Mouse (Mus musculus) limb, embryonic 12.5 days (tissue): ENCODE results near the gene Rnaseh2c. TPM values are rescaled to one million over a fixed set of nuclear protein-coding genes. Genes with fewer than 3 reads are reported as not detected.

Experiments
- ATAC-seq: fragments of 200-750 bp; cut with Nextera tagmentation; 2 replicates; pipeline ENCODE4 v1.8.0; 2017; ENCODE audit warnings: low read depth, moderate TSS enrichment; ENCODE audit not compliant: insufficient number of reproducible peaks, insufficient read depth, low FRiP score, low TSS enrichment
- H3K27ac ChIP-seq: fragments of 300-500 bp; sonication (generic); 2 replicates; pipeline ENCODE4 v1.5.1; 2016; ENCODE audit warnings: mild to moderate bottlenecking, moderate library complexity
- H3K27me3 ChIP-seq: fragments of 300-500 bp; sonication (generic); 2 replicates; pipeline ENCODE4 v1.6.1; 2016; ENCODE audit warnings: mild to moderate bottlenecking, moderate library complexity
- H3K36me3 ChIP-seq: fragments of 300-500 bp; sonication (generic); 2 replicates; pipeline ENCODE4 v1.6.1; 2016; ENCODE audit warnings: mild to moderate bottlenecking, moderate library complexity
- H3K4me1 ChIP-seq: fragments of 300-500 bp; sonication (generic); replicated peaks from 2 replicates; pipeline ENCODE4 v1.6.1; 2016
- H3K4me2 ChIP-seq: fragments of 300-500 bp; sonication (generic); 2 replicates; pipeline ENCODE4 v1.6.1; 2016; ENCODE audit warnings: mild to moderate bottlenecking, moderate library complexity
- H3K4me3 ChIP-seq: fragments of 300-500 bp; sonication (generic); replicated peaks from 2 replicates; pipeline ENCODE4 v1.5.1; 2016; ENCODE audit warnings: mild to moderate bottlenecking
- H3K9ac ChIP-seq: fragments of 300-500 bp; sonication (generic); replicated peaks from 2 replicates; pipeline ENCODE4 v1.6.1; 2016; ENCODE audit warnings: mild to moderate bottlenecking, moderate library complexity
- H3K9me3 ChIP-seq: fragments of 300-500 bp; sonication (generic); 2 replicates; pipeline ENCODE4 v1.6.1; 2016; ENCODE audit warnings: mild to moderate bottlenecking, moderate library complexity
- WGBS: fragments of 180-500 bp; shearing (Covaris S2); methylation state at CpG from one replicate; pipeline ENCODE4 v1.1.7; 2016; 5-methylcytosine and 5-hydroxymethylcytosine counted together
- polyA plus RNA-seq: library from polyadenylated mRNA; unstranded; fragments of >200 nt; fragmentation: Nextera tagmentation; extraction: Ambion mirVana; gene quantifications from 2 replicates; pipeline ENCODE4 v1.2.1, GENCODE M21; 2016

Gene Rnaseh2c
- polyA plus RNA-seq, 1 experiment from 2014 or later: 193 TPM

GRCm38 (mm10) chr19:5637069-5638047 lies 35.7 kb downstream of the Rnaseh2c start, which contains the start of gene Rela:
Gene Rela, plus strand, starts transcription at chr19:5637483.
- peak within 1 kb of the TSS; percentile 88 for H3K9ac ChIP-seq
- ATAC-seq: peak; percentile 78
- no peaks in the 10 kb centered on the region for H3K27me3 ChIP-seq
- H3K9me3 ChIP-seq: no peaks in the 10 kb centered on the region
- H3K36me3 ChIP-seq: peaks cover 40% of the 10 kb centered on the region
- WGBS: under 1% methylated on average over 109 of the region's 109 CpGs
- peak within 1 kb of the TSS; percentile 91 for H3K27ac ChIP-seq
- peaks cover 20% of the 10 kb centered on the region for H3K4me1 ChIP-seq
- peak within 1 kb of the TSS; percentile 93 for H3K4me2 ChIP-seq
- peak within 1 kb of the TSS; percentile 86 for H3K4me3 ChIP-seq

GRCm38 (mm10) chr19:5638416-5639005 lies 36.8 kb downstream of the Rnaseh2c start:
- Histone ChIP-seq H3K9me3 (no peaks in the 10 kb centered on the region), H3K9ac (peak overlapping the region; percentile 88), H3K4me1 (peaks cover 20% of the 10 kb centered on the region), H3K4me3 (peak overlapping the region; percentile 86), H3K27me3 (no peaks in the 10 kb centered on the region), H3K4me2 (peak overlapping the region; percentile 93), H3K27ac (peak overlapping the region; percentile 91; the same call in 1 of the 2 replicates), H3K36me3 (peaks cover 51% of the 10 kb centered on the region)
- no peak for ATAC-seq
- WGBS: 93% methylated on average over 18 of the region's 18 CpGs

- Histone ChIP-seq H3K36me3 (peaks cover 68% of the 10 kb centered on the region), H3K4me1 (peaks cover 20% of the 10 kb centered on the region), H3K9ac (0 out of 2 replicates have a peak overlapping the region, but pooled peaks have one; percentile 28), H3K4me2 (no peak overlapping the region), H3K27me3 (no peaks in the 10 kb centered on the region), H3K4me3 (no peak overlapping the region), H3K9me3 (no peaks in the 10 kb centered on the region), H3K27ac (no peak overlapping the region)
- ATAC-seq: no peak
- WGBS: 63% methylated on average over 9 of the region's 9 CpGs
Observed at GRCm38 (mm10) chr19:5640339-5640738, 38.7 kb downstream of the Rnaseh2c start.

- Histone ChIP-seq H3K4me2 (no peak overlapping the region), H3K27ac (no peak overlapping the region), H3K4me3 (no peak overlapping the region), H3K27me3 (no peaks in the 10 kb centered on the region), H3K9me3 (no peaks in the 10 kb centered on the region), H3K9ac (no peak overlapping the region), H3K4me1 (peaks cover 20% of the 10 kb centered on the region), H3K36me3 (peaks cover 75% of the 10 kb centered on the region)
- 86% methylated on average over 17 of the region's 17 CpGs for WGBS
- ATAC-seq: no peak
Observed at GRCm38 (mm10) chr19:5641021-5641420, 39.3 kb downstream of the Rnaseh2c start.

GRCm38 (mm10) chr19:5641641-5642040 lies 40.0 kb downstream of the Rnaseh2c start:
- H3K36me3 ChIP-seq: peaks cover 81% of the 10 kb centered on the region
- no peak for ATAC-seq
- H3K4me2 ChIP-seq: no peak overlapping the region
- H3K9me3 ChIP-seq: no peaks in the 10 kb centered on the region
- no peak overlapping the region for H3K4me3 ChIP-seq
- WGBS: 85% methylated on average over 8 of the region's 8 CpGs
- no peak overlapping the region for H3K27ac ChIP-seq
- no peak overlapping the region; the same call in 1 of the 2 replicates for H3K9ac ChIP-seq
- H3K4me1 ChIP-seq: peaks cover 16% of the 10 kb centered on the region
- no peaks in the 10 kb centered on the region for H3K27me3 ChIP-seq

GRCm38 (mm10) chr19:5645280-5645679 lies 43.6 kb downstream of the Rnaseh2c start:
- Histone ChIP-seq H3K27ac (no peak overlapping the region), H3K4me1 (peaks cover 16% of the 10 kb centered on the region; the same call in 1 of the 2 replicates), H3K4me3 (no peak overlapping the region), H3K27me3 (no peaks in the 10 kb centered on the region), H3K9ac (no peak overlapping the region), H3K4me2 (no peak overlapping the region), H3K9me3 (no peaks in the 10 kb centered on the region), H3K36me3 (peaks cover 78% of the 10 kb centered on the region)
- WGBS: 95% methylated on average over 9 of the region's 9 CpGs
- no peak for ATAC-seq

GRCm38 (mm10) chr19:5646731-5647330 lies 45.2 kb downstream of the Rnaseh2c start:
- no peak for ATAC-seq
- peaks cover 16% of the 10 kb centered on the region; the same call in 1 of the 2 replicates for H3K4me1 ChIP-seq
- no peak overlapping the region for H3K4me2 ChIP-seq
- peaks cover 78% of the 10 kb centered on the region for H3K36me3 ChIP-seq
- no peaks in the 10 kb centered on the region for H3K27me3 ChIP-seq
- H3K9me3 ChIP-seq: no peaks in the 10 kb centered on the region
- no peak overlapping the region for H3K4me3 ChIP-seq
- 90% methylated on average over 8 of the region's 8 CpGs for WGBS
- H3K9ac ChIP-seq: no peak overlapping the region
- H3K27ac ChIP-seq: no peak overlapping the region

GRCm38 (mm10) chr19:5647791-5648190 lies 46.1 kb downstream of the Rnaseh2c start:
- H3K36me3 ChIP-seq: peaks cover 75% of the 10 kb centered on the region
- WGBS: 95% methylated on average over 6 of the region's 6 CpGs
- 0 out of 2 replicates have a peak overlapping the region, but pooled peaks have one; percentile 0 for H3K9ac ChIP-seq
- H3K9me3 ChIP-seq: no peaks in the 10 kb centered on the region
- no peak overlapping the region for H3K4me3 ChIP-seq
- no peaks in the 10 kb centered on the region for H3K27me3 ChIP-seq
- no peak for ATAC-seq
- no peak overlapping the region for H3K4me2 ChIP-seq
- peaks cover 16% of the 10 kb centered on the region; the same call in 1 of the 2 replicates for H3K4me1 ChIP-seq
- peak overlapping the region; percentile 89; the same call in 1 of the 2 replicates for H3K27ac ChIP-seq

- Histone ChIP-seq H3K4me2 (peak overlapping the region; percentile 58), H3K4me1 (peaks cover 16% of the 10 kb centered on the region; the same call in 1 of the 2 replicates), H3K9me3 (no peaks in the 10 kb centered on the region), H3K27ac (peak overlapping the region; percentile 89), H3K9ac (peak overlapping the region; percentile 13), H3K4me3 (peak overlapping the region; percentile 29), H3K36me3 (peaks cover 69% of the 10 kb centered on the region), H3K27me3 (peaks cover 2% of the 10 kb centered on the region; the same call in 1 of the 2 replicates)
- 11% methylated on average over 26 of the region's 26 CpGs for WGBS
- ATAC-seq: peak; percentile 84
Observed at GRCm38 (mm10) chr19:5648401-5649297, 47.0 kb downstream of the Rnaseh2c start.

- WGBS: 67% methylated on average over 6 of the region's 6 CpGs
- H3K27ac ChIP-seq: peak overlapping the region; percentile 89
- peaks cover 7% of the 10 kb centered on the region for H3K27me3 ChIP-seq
- ATAC-seq: no peak
- H3K4me3 ChIP-seq: peak overlapping the region; percentile 29
- H3K36me3 ChIP-seq: peaks cover 62% of the 10 kb centered on the region
- peaks cover 22% of the 10 kb centered on the region for H3K4me1 ChIP-seq
- peak overlapping the region; percentile 58 for H3K4me2 ChIP-seq
- no peaks in the 10 kb centered on the region for H3K9me3 ChIP-seq
- peak overlapping the region; percentile 13; the same call in 1 of the 2 replicates for H3K9ac ChIP-seq
Observed at GRCm38 (mm10) chr19:5649298-5649741, 47.6 kb downstream of the Rnaseh2c start.
